Comparison of ENCODE assay signal across 13 mouse cellular contexts in the genomic region with DNA sequence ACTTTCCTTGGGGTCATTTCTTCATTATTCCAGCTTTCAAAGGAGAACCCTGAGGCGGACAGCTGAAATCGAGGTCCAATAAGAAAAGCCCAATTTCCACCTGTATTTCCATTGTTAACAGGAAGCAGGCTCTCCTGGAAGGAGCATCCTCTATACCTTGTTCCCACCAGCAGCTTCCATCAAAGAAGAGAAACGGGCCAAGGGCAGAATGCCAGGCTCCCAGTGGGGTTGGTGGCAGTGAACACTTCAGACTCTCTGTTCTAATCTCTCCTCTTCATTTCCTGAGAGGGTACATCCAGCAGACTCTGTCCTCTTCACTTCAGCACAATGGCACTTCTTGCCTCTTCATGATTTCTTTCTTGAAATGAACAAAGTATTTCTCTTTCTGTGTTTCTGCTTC.
"Had no signal": no experiment of that assay in that cellular context is flagged by ENCODE, and none has a peak within 500 bp of the region (broad histone marks: within the 10 kb centered on the region; RNA-seq: fewer than 3 reads in every experiment).

No protein-coding gene starts in this region.

- H3K27me3 ChIP-seq: stomach, embryonic 15.5 days had no signal

- H3K27ac ChIP-seq: neural tube, embryonic 15.5 days; stomach, embryonic 15.5 days; stomach, postnatal 0 days had no signal

- H3K9me3 ChIP-seq: neural tube, embryonic 15.5 days; stomach, embryonic 15.5 days had no signal

- H3K36me3 ChIP-seq: neural tube, embryonic 15.5 days; stomach, embryonic 15.5 days had no signal

- H3K4me2 ChIP-seq: neural tube, embryonic 15.5 days; stomach, embryonic 15.5 days had no signal

- H3K4me3 ChIP-seq: neural tube, embryonic 15.5 days; stomach, embryonic 15.5 days had no signal

- H3K9ac ChIP-seq: neural tube, embryonic 15.5 days; stomach, embryonic 15.5 days had no signal

- DNase-seq: retina, postnatal 1 day; right cerebral cortex, adult 18-20 months; right cerebral cortex, postnatal 25 days; spleen, adult 18-20 months; thymus, adult 18-20 months; thymus, adult 2 months; thymus, postnatal 14 days; thymus, postnatal 25 days; thymus, postnatal 36 days; thymus, postnatal 4 days had no signal
